Mouse (Mus musculus) erythroblast, embryonic 14.5 days (primary cell): ENCODE measurements around the gene BC049352. TPM values are rescaled to one million over a fixed set of nuclear protein-coding genes. Genes with fewer than 3 reads are reported as not detected.

Experiments used
- H3K27me3 ChIP-seq: 2 replicates; pipeline ENCODE4 v1.6.1; 2012; ENCODE audit warnings: inconsistent platforms; ENCODE audit not compliant: control insufficient read depth
- H3K36me3 ChIP-seq: 2 replicates; pipeline ENCODE4 v1.6.1; 2012; ENCODE audit warnings: mild to moderate bottlenecking, inconsistent platforms; ENCODE audit not compliant: control insufficient read depth
- H3K4me1 ChIP-seq: 2 replicates; pipeline ENCODE4 v1.6.1; 2012; ENCODE audit warnings: inconsistent platforms; ENCODE audit not compliant: control insufficient read depth
- H3K4me3 ChIP-seq: replicated peaks from 2 replicates; pipeline ENCODE3; 2012; ENCODE audit warnings: moderate library complexity, mild to moderate bottlenecking, inconsistent platforms
- H3K9me3 ChIP-seq: 2 replicates; pipeline ENCODE4 v1.6.1; 2012; ENCODE audit warnings: low read length, inconsistent platforms, mixed read lengths; ENCODE audit not compliant: control insufficient read depth
- GATA1 ChIP-seq: IDR thresholded peaks from 2 replicates; pipeline ENCODE4 v1.6.1; 2012; ENCODE audit warnings: low read length, inconsistent platforms, mixed read lengths
- TAL1 ChIP-seq: IDR thresholded peaks from 3 replicates; pipeline ENCODE4 v1.6.1; 2012; ENCODE audit warnings: low read length, inconsistent platforms, mixed read lengths
- polyA plus RNA-seq: library from polyadenylated mRNA; stranded (reverse); fragments of >175 nt; gene quantifications from 2 replicates; pipeline ENCODE4 v1.2.3, GENCODE M21; 2012

BC049352 gene
- polyA plus RNA-seq, 1 experiment = not detected

GRCm38 (mm10) chr9:45146267-45146597 lies 35.6 kb upstream of the BC049352 start:
- no peak overlapping the region for H3K4me3 ChIP-seq
- no peaks in the 10 kb centered on the region for H3K36me3 ChIP-seq
- TF ChIP-seq TAL1 = no peak
- no peak for TF ChIP-seq GATA1
- no peaks in the 10 kb centered on the region for H3K4me1 ChIP-seq
- peaks cover 25% of the 10 kb centered on the region for H3K27me3 ChIP-seq
- H3K9me3 ChIP-seq = no peaks in the 10 kb centered on the region

- Histone ChIP-seq H3K4me3 (no peak overlapping the region), H3K36me3 (no peaks in the 10 kb centered on the region), H3K4me1 (no peaks in the 10 kb centered on the region), H3K27me3 (peaks cover 5% of the 10 kb centered on the region), H3K9me3 (no peaks in the 10 kb centered on the region)
- TF ChIP-seq TAL1 (no peak), GATA1 (no peak)
Measured at GRCm38 (mm10) chr9:45150933-45151332, 30.9 kb upstream of the BC049352 start.

- Histone ChIP-seq H3K4me3 (no peak overlapping the region), H3K4me1 (no peaks in the 10 kb centered on the region), H3K36me3 (no peaks in the 10 kb centered on the region), H3K27me3 (no peaks in the 10 kb centered on the region), H3K9me3 (no peaks in the 10 kb centered on the region)
- TF ChIP-seq GATA1 (no peak), TAL1 (no peak)
Measured at GRCm38 (mm10) chr9:45153361-45153760, 28.4 kb upstream of the BC049352 start.

GRCm38 (mm10) chr9:45167903-45168302 lies 13.9 kb upstream of the BC049352 start:
- no peaks in the 10 kb centered on the region for H3K4me1 ChIP-seq
- peaks cover 2% of the 10 kb centered on the region; the same call in 1 of the 2 replicates for H3K27me3 ChIP-seq
- no peak overlapping the region for H3K4me3 ChIP-seq
- TF ChIP-seq GATA1 (no peak), TAL1 (no peak)
- H3K36me3 ChIP-seq = no peaks in the 10 kb centered on the region
- peaks cover 11% of the 10 kb centered on the region for H3K9me3 ChIP-seq

GRCm38 (mm10) chr9:45170150-45170549 lies 11.7 kb upstream of the BC049352 start:
- Histone ChIP-seq H3K4me1 (no peaks in the 10 kb centered on the region), H3K4me3 (no peak overlapping the region), H3K9me3 (peaks cover 11% of the 10 kb centered on the region), H3K27me3 (peaks cover 2% of the 10 kb centered on the region; the same call in 1 of the 2 replicates), H3K36me3 (no peaks in the 10 kb centered on the region)
- TF ChIP-seq GATA1 (no peak), TAL1 (no peak)

GRCm38 (mm10) chr9:45171073-45171610 lies 10.7 kb upstream of the BC049352 start:
- Histone ChIP-seq H3K4me3 (no peak overlapping the region), H3K36me3 (no peaks in the 10 kb centered on the region), H3K4me1 (no peaks in the 10 kb centered on the region), H3K27me3 (peaks cover 2% of the 10 kb centered on the region; the same call in 1 of the 2 replicates), H3K9me3 (peaks cover 11% of the 10 kb centered on the region)
- TF ChIP-seq GATA1 (no peak), TAL1 (no peak)

GRCm38 (mm10) chr9:45173475-45173874 lies 8.3 kb upstream of the BC049352 start:
- Histone ChIP-seq H3K4me3 (no peak overlapping the region), H3K36me3 (no peaks in the 10 kb centered on the region), H3K27me3 (peaks cover 2% of the 10 kb centered on the region; the same call in 1 of the 2 replicates), H3K9me3 (peaks cover 11% of the 10 kb centered on the region), H3K4me1 (no peaks in the 10 kb centered on the region)
- TF ChIP-seq GATA1 (no peak), TAL1 (no peak)

- Histone ChIP-seq H3K4me3 (no peak overlapping the region), H3K36me3 (no peaks in the 10 kb centered on the region), H3K27me3 (no peaks in the 10 kb centered on the region), H3K4me1 (no peaks in the 10 kb centered on the region), H3K9me3 (no peaks in the 10 kb centered on the region)
- TF ChIP-seq TAL1 (no peak), GATA1 (no peak)
Measured at GRCm38 (mm10) chr9:45179282-45179681, 2.5 kb upstream of the BC049352 start.

GRCm38 (mm10) chr9:45182521-45182920 lies 714 bp downstream of the BC049352 start:
- Histone ChIP-seq H3K27me3 (no peaks in the 10 kb centered on the region), H3K4me3 (no peak overlapping the region), H3K9me3 (no peaks in the 10 kb centered on the region), H3K4me1 (no peaks in the 10 kb centered on the region), H3K36me3 (no peaks in the 10 kb centered on the region)
- TF ChIP-seq TAL1 = no peak
- TF ChIP-seq GATA1 = no peak

GRCm38 (mm10) chr9:45183266-45183665 lies 1.5 kb downstream of the BC049352 start:
- Histone ChIP-seq H3K36me3 (no peaks in the 10 kb centered on the region), H3K4me3 (no peak overlapping the region)
- no peak for TF ChIP-seq GATA1
- TF ChIP-seq TAL1 = no peak

More at GRCm38 (mm10) chr9:45183266-45183665, 1.5 kb downstream of the BC049352 start:
- Histone ChIP-seq H3K9me3 (no peaks in the 10 kb centered on the region), H3K27me3 (no peaks in the 10 kb centered on the region), H3K4me1 (no peaks in the 10 kb centered on the region)
